Mouse (Mus musculus) adrenal gland, postnatal 14 days (tissue): ENCODE measurements around the gene Abhd14b. TPM values are rescaled to one million over a fixed set of nuclear protein-coding genes. Genes with fewer than 3 reads are reported as not detected.
A peak's percentile ranks its signal among the peaks of the same experiment; 100 is the strongest.

Experiments
- DNase-seq: peaks from one replicate; pipeline ENCODE4 v3.0.0; 2021; ENCODE audit warnings: mixed read lengths
- total RNA-seq: library from RNA; stranded (reverse); gene quantifications from 2 replicates; pipeline ENCODE4 v1.2.3, GENCODE M21; 2021

The Abhd14b gene
- total RNA-seq, 1 experiment from 2014 or later = 33.1 TPM

- peak; percentile 95 for DNase-seq
Observed at GRCm38 (mm10) chr9:106429221-106430014, 17.8 kb upstream of the Abhd14b start, which contains the start of gene Rpl29. Rpl29 (plus strand) TSS chr9:106429454.

GRCm38 (mm10) chr9:106430015-106430264 is 17.3 kb upstream of the Abhd14b start:
- DNase-seq = no peak

GRCm38 (mm10) chr9:106433389-106433788 is 13.9 kb upstream of the Abhd14b start:
- DNase-seq = no peak

- no peak for DNase-seq
Observed at GRCm38 (mm10) chr9:106436566-106436965, 10.7 kb upstream of the Abhd14b start.

- no peak for DNase-seq
Observed at GRCm38 (mm10) chr9:106442680-106443079, 4.6 kb upstream of the Abhd14b start.

GRCm38 (mm10) chr9:106444836-106445235 is 2.4 kb upstream of the Abhd14b start:
- DNase-seq = no peak

GRCm38 (mm10) chr9:106447951-106448350 is 692 bp downstream of the Abhd14b start:
- no peak for DNase-seq

- DNase-seq = peak; percentile 88
Observed at GRCm38 (mm10) chr9:106448498-106449031, 1.3 kb downstream of the Abhd14b start.

GRCm38 (mm10) chr9:106449947-106450346 is 2.7 kb downstream of the Abhd14b start:
- DNase-seq = no peak

GRCm38 (mm10) chr9:106450661-106451060 is 3.4 kb downstream of the Abhd14b start:
- DNase-seq = peak; percentile 81

GRCm38 (mm10) chr9:106451298-106451697 is 4.0 kb downstream of the Abhd14b start:
- no peak for DNase-seq

GRCm38 (mm10) chr9:106451899-106452298 is 4.6 kb downstream of the Abhd14b start:
- no peak for DNase-seq

- no peak for DNase-seq
Observed at GRCm38 (mm10) chr9:106452351-106452750, 5.1 kb downstream of the Abhd14b start.

GRCm38 (mm10) chr9:106452821-106453220 is 5.6 kb downstream of the Abhd14b start:
- no peak for DNase-seq

GRCm38 (mm10) chr9:106453271-106454070 is 6.2 kb downstream of the Abhd14b start, which contains the start of gene Pcbp4:
Pcbp4 (plus strand) TSS chr9:106453291.
- DNase-seq = peak; percentile 73

- no peak for DNase-seq
Observed at GRCm38 (mm10) chr9:106454071-106454761, 7.0 kb downstream of the Abhd14b start.

- DNase-seq = no peak
Observed at GRCm38 (mm10) chr9:106454888-106455681, 7.8 kb downstream of the Abhd14b start.

- no peak for DNase-seq
Observed at GRCm38 (mm10) chr9:106456325-106457162, 9.3 kb downstream of the Abhd14b start.

- DNase-seq = no peak
Observed at GRCm38 (mm10) chr9:106457163-106457559, 9.9 kb downstream of the Abhd14b start.

GRCm38 (mm10) chr9:106457920-106458319 is 10.7 kb downstream of the Abhd14b start:
- DNase-seq = no peak

- no peak for DNase-seq
Observed at GRCm38 (mm10) chr9:106459946-106460345, 12.7 kb downstream of the Abhd14b start.
